Mouse (Mus musculus): ENCODE data around the gene Grip1. TPM values are rescaled to one million over a fixed set of nuclear protein-coding genes. Genes with fewer than 3 reads are reported as not detected.

Grip1 gene
- polyA plus RNA-seq, 1 experiment from 2014 or later, result 2.8 TPM

DNA sequence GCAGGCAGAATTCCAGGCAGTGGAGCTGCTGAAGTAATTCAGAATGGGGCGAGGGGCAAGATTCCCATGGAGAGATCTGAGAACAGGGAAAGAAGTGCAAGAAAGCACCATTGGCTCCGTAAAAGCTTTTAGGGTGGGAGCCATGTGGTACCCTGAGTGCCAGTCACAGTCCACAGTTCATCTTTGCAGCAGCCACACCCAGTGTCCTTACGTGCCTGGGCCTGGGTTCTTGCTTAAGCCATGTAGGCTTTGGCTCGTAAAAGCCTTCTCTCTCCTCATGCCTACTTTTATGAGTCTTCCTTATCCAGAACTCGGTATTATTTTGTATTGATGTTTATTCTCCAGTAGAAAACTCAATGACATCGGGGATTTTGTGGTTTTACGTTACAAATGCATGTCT lies 550.5 kb downstream of the Grip1 start:
- peaks cover 3% of the 10 kb centered on the region; the same call in 1 of the 2 replicates for H3K4me1 ChIP-seq
- no peaks in the 10 kb centered on the region for H3K9me3 ChIP-seq (replicated peaks)
- H3K36me3 ChIP-seq, result no peaks in the 10 kb centered on the region
- H3K4me3 ChIP-seq, result no peak overlapping the region
- WGBS, result 87% methylated on average over 7 of the region's 7 CpGs
- no peak for DNase-seq (ENCODE audit: low spot score)
- no peaks in the 10 kb centered on the region for H3K27me3 ChIP-seq (ENCODE audit: low read depth, poor library complexity, severe bottlenecking)
- no peak overlapping the region for H3K27ac ChIP-seq

DNA sequence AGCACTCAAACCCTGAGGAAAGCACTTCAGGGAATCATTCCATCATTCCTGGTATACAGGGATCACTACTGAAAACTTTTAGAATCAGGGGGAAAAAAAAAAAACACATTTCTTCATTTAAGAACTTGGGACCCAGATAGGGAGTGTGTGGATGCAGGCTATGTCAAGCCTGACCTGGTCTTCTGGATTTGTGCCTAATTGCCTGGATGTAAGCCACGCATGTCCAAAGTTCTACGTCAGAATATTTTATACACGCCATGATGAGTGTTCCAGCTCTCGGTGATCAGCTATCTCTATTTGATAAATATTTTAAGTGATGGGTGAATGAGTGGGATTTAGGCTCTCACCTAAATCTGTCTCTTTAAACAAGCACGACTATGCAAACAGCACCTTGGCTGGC lies 552.0 kb downstream of the Grip1 start:
- 93% methylated on average over 5 of the region's 5 CpGs for WGBS
- Histone ChIP-seq H3K9me3 (replicated peaks) (no peaks in the 10 kb centered on the region), H3K4me3 (no peak overlapping the region), H3K4me1 (no peaks in the 10 kb centered on the region), H3K27ac (no peak overlapping the region), H3K27me3 (ENCODE audit: low read depth, poor library complexity, severe bottlenecking) (no peaks in the 10 kb centered on the region), H3K36me3 (no peaks in the 10 kb centered on the region)
- DNase-seq (ENCODE audit: low spot score), result no peak

DNA sequence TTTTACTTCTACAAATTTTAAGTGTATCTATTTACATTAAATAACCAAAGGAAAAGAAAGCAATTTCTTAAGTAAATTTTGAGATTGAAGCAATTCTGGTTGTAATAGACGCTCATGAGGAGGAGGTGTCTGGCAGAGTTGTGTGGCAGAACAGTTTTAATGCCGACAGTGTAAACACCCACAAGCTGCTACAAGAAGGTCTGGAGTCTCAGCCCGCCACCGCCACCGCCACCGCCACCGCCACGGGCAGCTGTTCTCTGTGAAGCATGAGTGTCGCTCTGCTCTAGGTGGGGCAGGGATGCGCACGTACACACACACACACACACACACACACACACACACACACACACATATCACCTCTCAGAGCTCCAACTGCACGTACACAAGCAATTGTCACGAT lies 558.7 kb downstream of the Grip1 start:
- DNase-seq (ENCODE audit: low spot score), result no peak
- Histone ChIP-seq H3K4me3 (no peak overlapping the region), H3K4me1 (no peaks in the 10 kb centered on the region), H3K27ac (no peak overlapping the region), H3K9me3 (replicated peaks) (no peaks in the 10 kb centered on the region), H3K27me3 (ENCODE audit: low read depth, poor library complexity, severe bottlenecking) (no peaks in the 10 kb centered on the region), H3K36me3 (no peaks in the 10 kb centered on the region)
- WGBS, result 95% methylated on average over 13 of the region's 13 CpGs

DNA sequence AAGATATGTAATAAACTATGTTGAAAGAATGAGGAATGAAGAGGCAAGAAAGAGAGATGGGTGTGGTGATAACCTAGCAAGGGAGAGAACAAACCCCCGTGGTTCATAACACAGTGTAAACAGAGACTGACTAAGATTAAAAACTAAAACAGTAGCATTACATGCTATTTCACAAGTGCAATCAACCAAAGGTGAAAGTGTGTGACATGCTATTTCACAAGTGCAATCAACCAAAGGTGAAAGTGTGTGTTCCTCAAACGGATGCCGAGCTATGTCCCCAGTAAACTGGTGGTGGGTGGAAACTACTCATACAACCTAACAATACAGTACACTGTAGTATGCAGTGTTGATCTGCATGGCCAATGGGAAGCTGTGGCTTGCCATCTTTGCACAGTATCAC lies 561.5 kb downstream of the Grip1 start:
- Histone ChIP-seq H3K36me3 (no peaks in the 10 kb centered on the region), H3K9me3 (replicated peaks) (no peaks in the 10 kb centered on the region), H3K4me3 (no peak overlapping the region), H3K27me3 (ENCODE audit: low read depth, poor library complexity, severe bottlenecking) (no peaks in the 10 kb centered on the region), H3K4me1 (no peaks in the 10 kb centered on the region), H3K27ac (no peak overlapping the region)
- 88% methylated on average over 3 of the region's 3 CpGs for WGBS
- DNase-seq (ENCODE audit: low spot score), result no peak

DNA sequence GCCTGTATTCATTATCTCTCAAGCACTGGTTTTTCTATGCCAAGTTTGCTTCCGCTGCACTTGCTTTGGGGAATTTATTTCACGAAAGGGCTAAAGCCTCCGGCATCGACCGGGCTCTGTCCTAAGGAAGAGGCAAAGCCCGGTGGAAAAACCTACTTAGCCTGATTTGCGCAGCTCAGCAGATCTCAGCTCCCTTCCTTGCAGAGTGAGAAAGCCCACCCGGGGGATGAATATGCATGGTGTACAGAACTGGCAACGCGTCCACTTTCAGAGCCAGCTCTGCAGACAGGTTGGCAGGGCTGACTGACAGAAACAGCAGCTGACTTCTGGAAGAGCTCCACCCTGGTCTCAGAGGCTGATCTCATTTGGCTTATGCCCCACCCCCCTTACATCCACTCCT lies 572.8 kb downstream of the Grip1 start:
- no peak overlapping the region for H3K4me3 ChIP-seq
- no peaks in the 10 kb centered on the region for H3K9me3 ChIP-seq (replicated peaks)
- no peak overlapping the region for H3K27ac ChIP-seq
- 92% methylated on average over 10 of the region's 10 CpGs for WGBS
- no peaks in the 10 kb centered on the region for H3K4me1 ChIP-seq
- no peaks in the 10 kb centered on the region for H3K27me3 ChIP-seq (ENCODE audit: low read depth, poor library complexity, severe bottlenecking)
- no peak for DNase-seq (ENCODE audit: low spot score)
- no peaks in the 10 kb centered on the region for H3K36me3 ChIP-seq

DNA sequence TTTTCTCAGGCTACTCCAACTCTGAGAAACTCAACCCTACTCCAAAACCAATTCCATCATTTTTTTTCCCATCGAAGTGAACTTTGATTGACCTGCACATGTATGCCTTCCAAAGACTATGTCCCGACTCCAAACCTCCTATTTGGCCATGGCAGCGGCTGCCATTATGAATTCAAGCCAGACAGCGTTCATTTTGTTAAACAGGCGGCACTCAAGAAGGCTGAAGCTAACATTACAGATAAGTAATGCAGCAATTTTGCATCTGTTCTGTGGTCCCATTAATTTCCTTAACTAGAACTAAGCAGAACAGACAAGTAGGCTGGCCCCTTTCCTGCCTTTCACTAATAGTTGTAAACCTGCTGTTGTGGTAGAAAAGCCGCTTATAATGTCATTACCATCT lies 577.3 kb downstream of the Grip1 start:
- DNase-seq (ENCODE audit: low spot score), result no peak
- no peaks in the 10 kb centered on the region for H3K27me3 ChIP-seq (ENCODE audit: low read depth, poor library complexity, severe bottlenecking)
- H3K27ac ChIP-seq, result no peak overlapping the region
- H3K4me1 ChIP-seq, result no peaks in the 10 kb centered on the region; the same call in 1 of the 2 replicates
- WGBS, result 91% methylated on average over 6 of the region's 6 CpGs
- H3K36me3 ChIP-seq, result no peaks in the 10 kb centered on the region
- H3K4me3 ChIP-seq, result no peak overlapping the region
- H3K9me3 ChIP-seq (replicated peaks), result no peaks in the 10 kb centered on the region

DNA sequence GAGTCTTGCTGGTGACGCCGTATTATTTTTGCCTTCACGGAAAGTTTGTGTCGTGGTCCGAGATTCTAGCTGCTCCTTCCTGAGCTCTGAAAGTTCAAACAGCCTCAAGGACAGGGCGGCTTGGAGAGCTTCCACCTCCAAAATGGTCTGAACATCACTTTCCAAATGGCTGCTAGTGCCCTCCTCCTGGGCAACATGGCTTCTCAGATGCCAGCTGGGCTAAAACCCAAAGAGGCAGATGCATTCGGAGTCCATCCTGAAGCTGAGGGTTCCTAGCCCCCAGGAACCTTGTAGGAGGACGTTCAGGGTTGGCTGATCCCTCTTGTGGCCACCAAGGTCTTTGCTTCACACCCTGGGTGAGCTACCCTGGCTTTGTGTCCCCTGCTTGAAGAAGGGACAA lies 577.7 kb downstream of the Grip1 start:
- 94% methylated on average over 8 of the region's 8 CpGs for WGBS
- H3K27ac ChIP-seq, result no peak overlapping the region
- no peak for DNase-seq (ENCODE audit: low spot score)
- H3K27me3 ChIP-seq (ENCODE audit: low read depth, poor library complexity, severe bottlenecking), result no peaks in the 10 kb centered on the region
- H3K4me3 ChIP-seq, result no peak overlapping the region
- no peaks in the 10 kb centered on the region for H3K9me3 ChIP-seq (replicated peaks)
- no peaks in the 10 kb centered on the region; the same call in 1 of the 2 replicates for H3K4me1 ChIP-seq
- H3K36me3 ChIP-seq, result no peaks in the 10 kb centered on the region

DNA sequence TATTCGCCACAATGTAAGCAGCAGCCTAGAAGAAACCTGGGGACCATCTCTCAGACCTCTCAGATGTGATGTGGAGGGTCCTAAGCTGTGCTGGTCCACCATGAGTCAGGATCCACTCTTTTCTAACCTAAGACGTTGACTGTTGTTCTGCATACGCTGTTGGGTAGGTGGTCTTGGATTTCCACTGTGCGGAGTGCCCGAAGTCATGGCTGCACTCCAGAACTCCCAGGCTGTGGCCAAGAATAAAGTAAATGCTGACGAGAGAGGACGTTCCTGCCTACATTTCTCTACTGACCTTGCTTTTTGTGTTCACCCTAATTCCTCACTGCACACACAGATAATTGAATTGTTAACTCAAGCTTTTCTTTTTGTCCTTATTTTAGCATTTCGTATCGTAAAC lies 580.2 kb downstream of the Grip1 start:
- Histone ChIP-seq H3K27me3 (ENCODE audit: low read depth, poor library complexity, severe bottlenecking) (no peaks in the 10 kb centered on the region), H3K4me3 (no peak overlapping the region), H3K36me3 (no peaks in the 10 kb centered on the region), H3K27ac (no peak overlapping the region), H3K9me3 (replicated peaks) (no peaks in the 10 kb centered on the region), H3K4me1 (no peaks in the 10 kb centered on the region; the same call in 1 of the 2 replicates)
- WGBS, result 93% methylated on average over 9 of the region's 9 CpGs
- no peak for DNase-seq (ENCODE audit: low spot score)

DNA sequence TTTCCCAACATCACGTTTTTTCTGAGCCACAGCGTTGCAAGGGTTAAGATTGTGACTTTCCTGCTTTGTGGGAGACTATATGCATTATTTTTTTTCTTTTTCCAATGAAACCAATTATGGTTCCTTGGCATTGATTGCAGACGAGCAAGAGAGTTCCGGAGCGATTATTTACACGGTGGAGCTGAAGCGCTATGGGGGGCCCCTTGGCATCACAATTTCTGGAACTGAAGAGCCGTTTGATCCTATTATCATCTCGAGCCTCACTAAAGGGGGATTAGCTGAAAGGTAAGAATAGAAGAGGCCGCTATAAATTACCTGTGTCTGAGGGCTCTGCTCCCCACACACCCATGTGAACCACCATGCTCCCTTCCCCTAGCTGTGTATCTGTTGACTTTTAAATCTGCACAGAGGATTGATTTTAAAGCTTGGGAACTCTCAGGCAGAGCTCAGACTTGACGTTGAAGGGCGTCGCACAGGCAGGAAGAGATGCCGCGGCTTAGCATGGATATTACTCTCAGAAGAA lies 581.6 kb downstream of the Grip1 start:
- Histone ChIP-seq H3K36me3 (no peaks in the 10 kb centered on the region), H3K4me1 (no peaks in the 10 kb centered on the region; the same call in 1 of the 2 replicates), H3K27me3 (ENCODE audit: low read depth, poor library complexity, severe bottlenecking) (no peaks in the 10 kb centered on the region), H3K9me3 (replicated peaks) (no peaks in the 10 kb centered on the region), H3K27ac (no peak overlapping the region), H3K4me3 (no peak overlapping the region)
- DNase-seq (ENCODE audit: low spot score), result no peak
- WGBS, result 66% methylated on average over 15 of the region's 15 CpGs

DNA sequence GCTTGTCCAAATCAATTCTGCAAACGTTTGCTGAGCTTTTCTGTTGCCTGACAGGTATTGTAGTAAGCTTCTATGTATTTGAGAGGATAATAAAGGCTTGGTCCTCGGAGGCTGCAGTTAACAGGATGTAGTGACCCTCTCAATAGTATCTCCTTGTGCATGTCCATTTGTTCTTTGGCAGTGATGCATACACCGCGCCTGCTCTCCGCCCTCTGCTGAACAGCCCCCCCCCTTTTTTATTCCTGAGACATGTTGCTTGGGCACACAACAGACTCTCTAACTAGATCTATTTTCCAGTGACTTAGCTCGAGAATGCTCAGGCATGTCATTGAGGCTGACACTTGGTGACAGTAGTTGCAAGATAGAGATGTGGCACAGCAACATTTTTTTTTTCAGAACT lies 582.2 kb downstream of the Grip1 start:
- DNase-seq (ENCODE audit: low spot score), result no peak
- H3K27ac ChIP-seq, result no peak overlapping the region
- H3K4me1 ChIP-seq, result no peaks in the 10 kb centered on the region; the same call in 1 of the 2 replicates
- H3K36me3 ChIP-seq, result no peaks in the 10 kb centered on the region
- no peaks in the 10 kb centered on the region for H3K9me3 ChIP-seq (replicated peaks)
- 85% methylated on average over 6 of the region's 6 CpGs for WGBS
- no peaks in the 10 kb centered on the region for H3K27me3 ChIP-seq (ENCODE audit: low read depth, poor library complexity, severe bottlenecking)
- no peak overlapping the region for H3K4me3 ChIP-seq

DNA sequence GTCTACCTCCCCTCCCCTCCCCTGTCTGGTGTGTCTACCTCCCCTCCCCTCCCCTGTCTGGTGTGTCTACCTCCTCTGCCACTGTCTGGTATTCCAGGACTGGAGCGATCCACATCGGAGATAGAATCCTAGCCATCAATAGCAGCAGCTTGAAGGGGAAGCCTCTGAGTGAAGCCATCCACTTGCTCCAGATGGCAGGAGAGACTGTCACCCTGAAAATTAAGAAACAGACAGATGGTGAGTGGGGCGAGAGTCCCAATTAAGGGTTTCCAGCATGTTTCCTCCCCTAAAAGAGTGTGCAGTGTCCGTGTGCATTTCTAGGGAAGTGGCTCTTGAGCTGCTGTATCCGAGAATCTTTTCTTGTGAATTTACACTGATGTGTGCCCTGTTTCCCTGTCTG lies 584.6 kb downstream of the Grip1 start:
- 93% methylated on average over 5 of the region's 5 CpGs for WGBS
- Histone ChIP-seq H3K36me3 (no peaks in the 10 kb centered on the region), H3K9me3 (replicated peaks) (no peaks in the 10 kb centered on the region), H3K4me3 (no peak overlapping the region), H3K27me3 (ENCODE audit: low read depth, poor library complexity, severe bottlenecking) (no peaks in the 10 kb centered on the region), H3K4me1 (no peaks in the 10 kb centered on the region; the same call in 1 of the 2 replicates), H3K27ac (no peak overlapping the region)
- DNase-seq (ENCODE audit: low spot score), result no peak

DNA sequence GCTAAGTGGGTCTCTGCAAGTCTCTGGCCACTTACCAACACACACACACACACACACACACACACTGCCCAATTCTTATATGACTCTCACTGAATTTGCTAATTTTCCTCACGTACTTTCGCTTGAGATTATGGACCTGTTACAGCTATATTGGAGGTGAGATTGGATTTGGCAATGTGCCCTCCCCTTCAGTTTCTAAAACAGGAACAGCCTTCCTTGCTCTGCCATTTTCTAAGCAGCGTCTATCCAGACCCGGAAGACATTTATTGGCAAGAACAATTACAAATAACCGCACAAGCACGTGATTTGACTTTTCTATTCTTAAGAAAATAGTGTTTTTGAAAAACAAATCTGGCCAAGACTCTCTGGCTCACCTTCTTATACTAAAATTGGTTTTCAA lies 590.6 kb downstream of the Grip1 start:
- Histone ChIP-seq H3K36me3 (no peaks in the 10 kb centered on the region), H3K4me1 (no peaks in the 10 kb centered on the region; the same call in 1 of the 2 replicates), H3K9me3 (replicated peaks) (no peaks in the 10 kb centered on the region), H3K27ac (no peak overlapping the region), H3K4me3 (no peak overlapping the region), H3K27me3 (ENCODE audit: low read depth, poor library complexity, severe bottlenecking) (no peaks in the 10 kb centered on the region)
- 94% methylated on average over 6 of the region's 6 CpGs for WGBS
- DNase-seq (ENCODE audit: low spot score), result no peak

DNA sequence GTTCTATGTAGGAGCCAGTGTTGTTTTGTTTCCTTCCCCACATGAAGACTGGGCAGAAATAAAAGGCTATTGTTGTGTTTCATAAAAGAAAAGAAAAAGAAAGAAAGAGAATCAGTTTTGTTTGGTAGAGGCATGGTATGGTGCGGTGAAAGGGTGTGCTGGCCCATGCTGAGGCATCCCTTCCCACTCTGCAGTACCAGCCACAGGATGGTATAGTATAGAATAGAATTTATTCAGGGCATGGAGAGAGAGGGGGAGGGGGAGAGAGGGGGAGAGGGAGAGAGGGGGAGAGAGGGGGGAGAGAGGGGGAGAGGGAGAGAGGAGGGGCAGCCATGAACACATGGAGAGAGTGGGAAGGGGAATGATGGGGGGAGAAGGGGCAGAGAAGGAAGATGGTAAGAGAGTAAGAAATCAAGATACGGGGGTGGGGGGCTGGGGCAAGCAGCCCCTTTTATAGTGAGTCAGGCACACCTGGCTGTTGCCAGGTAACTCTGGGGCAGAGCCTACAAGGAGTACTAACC lies 591.1 kb downstream of the Grip1 start:
- Histone ChIP-seq H3K27ac (no peak overlapping the region), H3K36me3 (no peaks in the 10 kb centered on the region), H3K4me1 (peaks cover 4% of the 10 kb centered on the region; the same call in 1 of the 2 replicates), H3K27me3 (ENCODE audit: low read depth, poor library complexity, severe bottlenecking) (no peaks in the 10 kb centered on the region), H3K4me3 (no peak overlapping the region), H3K9me3 (replicated peaks) (no peaks in the 10 kb centered on the region)
- 87% methylated on average over 2 of the region's 2 CpGs for WGBS
- no peak for DNase-seq (ENCODE audit: low spot score)

All from limb, embryonic 10.5 days (tissue).